Mouse (Mus musculus) C2C12 (cell line): ENCODE measurements around the gene Nr1i3.

Experiments used
- CEBPB ChIP-seq: IDR thresholded peaks from one replicate; pipeline ENCODE4 v1.6.1; 2011; ENCODE audit warnings: low read depth, mild to moderate bottlenecking, control low read depth, moderate library complexity
- CTCF ChIP-seq: IDR thresholded peaks from one replicate; pipeline ENCODE4 v1.5.1; 2011; ENCODE audit not compliant: control insufficient read depth, insufficient read depth, insufficient read length
- MYOD1 ChIP-seq: IDR thresholded peaks from one replicate; pipeline ENCODE4 v1.6.1; 2011; ENCODE audit warnings: low read depth; ENCODE audit not compliant: control insufficient read depth, insufficient read length
- USF1 ChIP-seq: IDR thresholded peaks from one replicate; pipeline ENCODE4 v1.6.1; 2011; ENCODE audit warnings: low read depth, mild to moderate bottlenecking, control low read depth, moderate library complexity

- TF ChIP-seq CTCF (no peak), USF1 (no peak), MYOD1 (no peak), CEBPB (no peak)
Measured at GRCm38 (mm10) chr1:171235791-171236190, 22.0 kb downstream of the Nr1i3 start.
